Mouse (Mus musculus) WW6 (cell line): ENCODE data around the gene Tshz3.

ENCODE experiments used
- DNase-seq: peaks from one replicate; pipeline ENCODE4 v3.0.0-alpha.2; 2013; ENCODE audit warnings: low read depth, low spot score

Tshz3 gene

GRCm38 (mm10) chr7:36784243-36784773 lies 86.4 kb downstream of the Tshz3 start:
- no peak for DNase-seq

- DNase-seq = no peak
Measured at GRCm38 (mm10) chr7:36786713-36787421, 88.9 kb downstream of the Tshz3 start.

GRCm38 (mm10) chr7:36796392-36797187 lies 98.7 kb downstream of the Tshz3 start:
- no peak for DNase-seq
